Mouse (Mus musculus) 416B (cell line): ENCODE results near the gene Gpatch8.

Experiments
- DNase-seq: peaks from one replicate; pipeline ENCODE4 v3.0.0; 2011; ENCODE audit warnings: low read depth

Gene Gpatch8

DNA sequence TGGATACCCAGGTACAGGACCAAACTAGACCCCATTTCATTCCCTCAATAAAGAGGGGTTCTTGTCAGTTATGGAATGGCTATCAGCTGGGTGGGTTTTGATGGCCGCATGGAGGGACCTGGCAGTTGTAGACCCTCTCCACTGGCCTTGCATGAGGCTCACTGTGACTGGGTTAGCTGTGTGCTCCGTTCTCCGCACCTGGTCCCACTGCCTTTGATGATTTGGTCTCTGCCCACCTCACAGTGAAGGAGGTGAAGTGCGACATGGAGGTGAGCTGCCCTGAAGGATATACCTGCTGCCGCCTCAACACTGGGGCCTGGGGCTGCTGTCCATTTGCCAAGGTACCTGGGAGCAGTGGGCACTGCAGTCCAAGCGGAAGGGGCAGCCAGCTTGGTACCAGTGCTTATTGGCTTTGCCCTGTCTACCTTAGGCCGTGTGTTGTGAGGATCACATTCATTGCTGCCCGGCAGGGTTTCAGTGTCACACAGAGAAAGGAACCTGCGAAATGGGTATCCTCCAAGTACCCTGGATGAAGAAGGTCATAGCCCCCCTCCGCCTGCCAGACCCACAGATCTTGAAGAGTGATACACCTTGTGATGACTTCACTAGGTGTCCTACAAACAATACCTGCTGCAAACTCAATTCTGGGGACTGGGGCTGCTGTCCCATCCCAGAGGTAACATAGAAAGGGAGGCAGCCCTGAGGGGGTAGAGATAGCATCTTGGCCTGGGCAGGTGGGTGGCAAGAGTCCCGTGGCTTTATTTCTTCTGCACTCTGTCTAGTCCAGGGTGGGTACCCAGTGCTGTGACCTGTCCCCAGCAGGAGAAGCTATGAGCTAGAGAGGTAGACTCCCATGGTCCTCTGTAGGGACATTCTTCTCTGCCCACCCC, 121.1 kb downstream of the Gpatch8 start:
- no peak for DNase-seq

GRCm38 (mm10) chr11:102434406-102434805, 121.8 kb downstream of the Gpatch8 start:
- peak; percentile 90 for DNase-seq

- no peak for DNase-seq
Measured at GRCm38 (mm10) chr11:102433866-102434265, 122.3 kb downstream of the Gpatch8 start.

DNA sequence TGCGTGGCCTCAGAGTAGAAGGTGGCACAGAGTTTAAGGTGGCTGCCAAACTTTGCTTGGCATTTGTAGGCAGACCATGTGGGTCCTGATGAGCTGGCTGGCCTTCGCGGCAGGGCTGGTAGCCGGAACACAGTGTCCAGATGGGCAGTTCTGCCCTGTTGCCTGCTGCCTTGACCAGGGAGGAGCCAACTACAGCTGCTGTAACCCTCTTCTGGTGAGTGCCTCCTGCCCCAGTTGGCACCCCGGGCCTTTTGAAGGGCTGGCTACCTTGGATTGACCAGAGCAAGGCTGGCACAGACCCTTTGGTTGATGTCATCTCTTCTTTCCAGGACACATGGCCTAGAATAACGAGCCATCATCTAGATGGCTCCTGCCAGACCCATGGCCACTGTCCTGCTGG, 123.3 kb downstream of the Gpatch8 start:
- DNase-seq = no peak

DNA sequence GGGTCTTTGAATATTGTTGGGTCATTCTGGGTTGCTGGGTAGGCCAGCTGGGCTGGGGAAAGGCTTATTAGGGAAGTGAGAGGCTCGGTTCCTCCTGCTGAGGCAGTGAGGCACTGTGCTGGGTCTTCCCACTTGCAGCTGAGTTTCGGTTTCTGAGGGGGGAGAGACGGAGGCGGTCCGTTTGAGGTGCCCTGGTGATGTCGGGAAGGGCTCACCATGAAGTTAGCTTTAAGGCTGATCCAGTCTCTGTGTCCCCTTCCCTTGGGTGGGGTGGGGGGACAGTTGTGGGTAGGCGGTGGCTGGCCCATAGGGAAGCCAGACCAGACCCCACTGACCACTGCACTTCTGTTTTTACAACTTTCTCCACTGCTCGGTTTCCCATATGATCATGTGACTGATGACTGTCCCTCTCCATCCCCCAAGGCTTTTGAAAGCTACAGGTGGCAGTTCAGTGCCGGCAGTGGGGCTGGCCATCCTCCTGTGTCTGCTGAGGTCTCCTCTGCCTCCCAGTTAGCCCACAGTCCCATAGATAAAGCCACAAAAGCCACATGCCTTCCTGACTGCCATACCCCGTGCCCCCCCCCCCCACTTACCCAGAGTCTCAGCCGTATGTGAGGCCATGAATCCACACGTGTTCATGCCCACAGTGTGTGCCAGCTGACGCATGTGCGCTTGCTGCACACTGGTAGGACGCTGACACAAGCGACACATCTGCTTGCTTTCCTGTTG, 123.9 kb downstream of the Gpatch8 start:
- peak; percentile 90 for DNase-seq

GRCm38 (mm10) chr11:102431728-102432114, 124.5 kb downstream of the Gpatch8 start:
- DNase-seq = no peak

GRCm38 (mm10) chr11:102431018-102431645, 125.1 kb downstream of the Gpatch8 start:
- DNase-seq = peak; percentile 86

DNA sequence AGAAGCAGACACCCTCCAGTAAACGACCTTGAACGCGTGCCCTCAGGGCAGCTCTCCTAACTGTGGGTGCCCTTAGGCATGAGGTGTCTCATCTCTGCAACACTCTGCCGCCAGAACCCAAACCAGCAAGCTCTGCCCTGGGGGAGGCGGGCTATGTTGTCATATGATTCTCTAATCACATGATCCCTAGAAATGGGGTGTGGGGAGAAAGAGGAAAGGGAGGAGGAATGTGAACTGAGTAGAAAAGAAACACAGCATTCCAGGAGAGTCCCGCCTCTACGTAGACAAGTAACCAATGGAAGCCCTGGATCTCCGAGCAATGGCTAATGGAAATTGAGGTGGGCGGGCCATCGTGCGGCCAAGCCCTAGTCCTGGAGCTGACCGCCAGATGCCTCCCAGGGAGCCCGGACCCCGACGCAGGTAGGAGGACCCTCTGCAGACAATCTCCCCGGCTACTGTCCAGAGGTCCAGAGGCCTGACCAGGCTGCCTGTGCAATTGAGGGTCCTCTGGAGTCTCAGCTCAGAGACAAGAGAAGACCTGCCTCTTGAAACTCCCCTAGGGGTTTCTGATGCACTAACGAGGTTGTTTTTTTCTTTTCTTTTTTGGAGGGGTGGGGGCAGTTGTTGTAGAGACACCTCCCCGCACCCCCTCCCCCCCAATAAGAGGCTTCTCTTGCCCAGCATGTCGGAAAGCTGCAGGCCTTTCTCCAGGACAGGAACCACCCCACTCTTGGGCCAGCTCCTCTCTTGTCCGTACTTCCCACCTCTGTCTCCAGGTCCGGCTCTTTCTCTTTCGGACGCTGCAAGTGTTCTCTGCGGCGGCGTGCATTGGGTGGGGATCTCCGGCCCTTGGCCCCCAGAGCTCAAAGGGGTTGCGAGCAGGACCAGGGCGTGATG, 125.8 kb downstream of the Gpatch8 start, which contains the start of gene Grn:
Gene Grn (plus strand): TSS at position 195 of the 897 bp plus-strand sequence.
- peak; percentile 98 for DNase-seq

DNA sequence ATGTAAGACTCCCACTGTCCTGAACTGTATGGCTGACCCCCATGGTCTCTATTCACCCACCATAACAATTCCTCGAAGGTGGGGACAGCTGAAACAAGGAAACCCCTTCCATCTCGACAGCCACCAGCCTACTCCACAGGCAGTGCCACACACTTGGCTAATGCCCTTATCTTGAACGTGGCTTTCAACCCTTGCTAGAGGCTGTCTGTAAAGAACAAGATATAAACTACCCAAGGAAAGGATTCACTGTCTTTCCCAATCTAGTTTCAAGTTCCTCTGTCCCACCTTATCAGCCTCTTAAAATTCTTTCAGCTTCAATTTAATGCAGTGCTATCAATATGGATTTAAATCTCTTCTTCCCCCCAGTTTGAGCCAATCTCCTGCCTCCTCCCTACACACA, 126.6 kb downstream of the Gpatch8 start:
- no peak for DNase-seq

DNA sequence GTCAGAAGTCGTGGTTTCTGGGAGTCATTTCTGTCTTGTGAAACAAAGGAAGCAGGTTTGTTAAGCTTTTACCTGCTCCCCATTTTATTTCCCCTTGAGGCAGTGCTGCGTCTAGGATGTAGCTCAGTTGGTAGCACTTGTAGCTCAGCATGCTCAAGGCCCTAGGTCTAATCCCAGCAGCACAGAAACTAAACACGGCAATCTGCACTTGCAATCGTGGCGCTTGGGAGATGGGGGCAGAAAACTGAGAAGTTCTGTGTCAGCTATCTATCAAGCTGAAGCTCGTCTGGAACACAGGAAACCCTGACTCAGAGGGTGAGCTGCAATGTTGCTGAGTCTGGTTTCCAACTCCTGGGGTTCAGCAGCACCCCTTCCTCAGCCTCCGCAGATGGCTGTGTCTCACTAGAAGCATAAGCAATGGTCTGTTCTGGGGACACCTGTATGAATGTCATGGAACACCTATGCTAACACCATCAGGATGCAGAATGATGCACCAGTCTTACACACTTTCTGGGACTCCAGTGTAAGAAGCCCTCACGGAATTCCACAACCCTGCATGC, 127.1 kb downstream of the Gpatch8 start:
- DNase-seq = peak; percentile 80
